Mouse (Mus musculus) macrophage (primary cell): Measurements from ENCODE around the gene Gimd1. TPM values are rescaled to one million over a fixed set of nuclear protein-coding genes. Genes with fewer than 3 reads are reported as not detected.

Source experiments
- H3K27ac ChIP-seq: fragments of 350-480 bp; formaldehyde crosslinking; 2 replicates; pipeline ENCODE4 v1.9.0; 2021
- H3K36me3 ChIP-seq: fragments of 350-480 bp; formaldehyde crosslinking; 2 replicates; pipeline ENCODE4 v1.9.0; 2021; ENCODE audit errors: inconsistent target
- H3K4me3 ChIP-seq: fragments of 350-480 bp; formaldehyde crosslinking; 2 replicates; pipeline ENCODE4 v1.9.0; 2021; ENCODE audit errors: inconsistent target
- H3K79me2 ChIP-seq: fragments of 350-480 bp; formaldehyde crosslinking; 2 replicates; pipeline ENCODE4 v1.9.0; 2021; ENCODE audit errors: inconsistent target
- WGBS: methylation state at CpG from one replicate; pipeline ENCODE4 v1.1.7; 2026; ENCODE audit warnings: inconsistent platforms; ENCODE audit not compliant: missing documents; 5-methylcytosine and 5-hydroxymethylcytosine counted together
- polyA plus RNA-seq: library from polyadenylated mRNA; stranded (reverse); fragments of 250-400 nt; gene quantifications from 3 replicates; pipeline ENCODE4 v1.2.4, GENCODE M21; 2018; ENCODE audit warnings: inconsistent platforms
- total RNA-seq, 78 experiments: library from RNA; depleted of rRNA; stranded (reverse); fragments of 250-400 nt; gene quantifications; 1 replicate in 9 of 78; 2 replicates in 24 of 78; 3 replicates in 43 of 78; 4 replicates in 2 of 78; pipeline ENCODE4 v1.2.4; 2018; ENCODE audit warnings: inconsistent platforms in 56 of 78

Gene Gimd1
- total RNA-seq (2018; cell fraction: chromatin; rRNA removed): not detected
- not detected for total RNA-seq (2018; cell fraction: cytosol; rRNA removed)
- total RNA-seq (2018; cell fraction: nucleus; rRNA removed): not detected
- polyA plus RNA-seq: not detected in 3 replicates

- Histone ChIP-seq H3K27ac (no peak within 1 kb of the TSS), H3K36me3 (no peaks in the 10 kb centered on the region), H3K79me2 (no peaks in the 10 kb centered on the region), H3K4me3 (no peak within 1 kb of the TSS)
- 89% methylated on average over 11 of the region's 11 CpGs for WGBS
These were observed at the start of gene Gimd1 for GRCm38 (mm10) chr3:132629601-132630239. TSS of gene Gimd1 (plus strand) at chr3:132629820.

- H3K36me3 ChIP-seq: no peaks in the 10 kb centered on the region
- H3K79me2 ChIP-seq: no peaks in the 10 kb centered on the region
- no peak overlapping the region for H3K4me3 ChIP-seq
- 76% methylated on average over 2 of the region's 3 CpGs for WGBS
- H3K27ac ChIP-seq: no peak overlapping the region
These were observed 48.4 kb upstream of the Gimd1 start for GRCm38 (mm10) chr3:132581198-132581597.

GRCm38 (mm10) chr3:132582339-132582738, 47.3 kb upstream of the Gimd1 start:
- Histone ChIP-seq H3K27ac (no peak overlapping the region), H3K79me2 (no peaks in the 10 kb centered on the region), H3K36me3 (no peaks in the 10 kb centered on the region), H3K4me3 (no peak overlapping the region)
- 58% methylated on average over 4 of the region's 4 CpGs for WGBS

- Histone ChIP-seq H3K79me2 (no peaks in the 10 kb centered on the region), H3K4me3 (no peak overlapping the region), H3K36me3 (no peaks in the 10 kb centered on the region), H3K27ac (no peak overlapping the region)
- 80% methylated on average over 8 of the region's 8 CpGs for WGBS
These were observed 44.3 kb upstream of the Gimd1 start for GRCm38 (mm10) chr3:132585122-132585972.

- WGBS: 92% methylated on average over 1 of the region's 1 CpGs
- no peaks in the 10 kb centered on the region for H3K79me2 ChIP-seq
- no peak overlapping the region for H3K27ac ChIP-seq
These were observed 41.5 kb upstream of the Gimd1 start for GRCm38 (mm10) chr3:132588146-132588545.

GRCm38 (mm10) chr3:132590010-132590409, 39.6 kb upstream of the Gimd1 start:
- no peaks in the 10 kb centered on the region for H3K79me2 ChIP-seq
- H3K36me3 ChIP-seq: no peaks in the 10 kb centered on the region
- WGBS: 81% methylated on average over 3 of the region's 3 CpGs
- no peak overlapping the region for H3K27ac ChIP-seq
- H3K4me3 ChIP-seq: no peak overlapping the region

More at GRCm38 (mm10) chr3:132588146-132588545, 41.5 kb upstream of the Gimd1 start:
- no peaks in the 10 kb centered on the region for H3K36me3 ChIP-seq
- no peak overlapping the region for H3K4me3 ChIP-seq

GRCm38 (mm10) chr3:132590604-132591003, 39.0 kb upstream of the Gimd1 start:
- WGBS: 100% methylated on average over 1 of the region's 1 CpGs
- no peaks in the 10 kb centered on the region for H3K36me3 ChIP-seq

GRCm38 (mm10) chr3:132628741-132629140, 879 bp upstream of the Gimd1 start:
- 70% methylated on average over 8 of the region's 8 CpGs for WGBS
- Histone ChIP-seq H3K27ac (no peak overlapping the region), H3K36me3 (no peaks in the 10 kb centered on the region), H3K79me2 (no peaks in the 10 kb centered on the region), H3K4me3 (no peak overlapping the region)

More at GRCm38 (mm10) chr3:132590604-132591003, 39.0 kb upstream of the Gimd1 start:
- Histone ChIP-seq H3K27ac (no peak overlapping the region), H3K79me2 (no peaks in the 10 kb centered on the region), H3K4me3 (no peak overlapping the region)

- Histone ChIP-seq H3K79me2 (no peaks in the 10 kb centered on the region), H3K36me3 (no peaks in the 10 kb centered on the region), H3K27ac (no peak overlapping the region), H3K4me3 (no peak overlapping the region)
- 56% methylated on average over 2 of the region's 2 CpGs for WGBS
These were observed 3.6 kb downstream of the Gimd1 start for GRCm38 (mm10) chr3:132633261-132633660.

- Histone ChIP-seq H3K27ac (no peak overlapping the region), H3K36me3 (no peaks in the 10 kb centered on the region), H3K79me2 (no peaks in the 10 kb centered on the region), H3K4me3 (no peak overlapping the region)
- WGBS: 85% methylated on average over 3 of the region's 3 CpGs
These were observed 7.5 kb downstream of the Gimd1 start for GRCm38 (mm10) chr3:132637080-132637479.

- Histone ChIP-seq H3K36me3 (no peaks in the 10 kb centered on the region), H3K4me3 (no peak overlapping the region)
- 89% methylated on average over 4 of the region's 4 CpGs for WGBS
These were observed 14.5 kb downstream of the Gimd1 start for GRCm38 (mm10) chr3:132644071-132644470.

GRCm38 (mm10) chr3:132646814-132647213, 17.2 kb downstream of the Gimd1 start:
- WGBS: 50% methylated on average over 1 of the region's 1 CpGs
- H3K4me3 ChIP-seq: no peak overlapping the region
- no peaks in the 10 kb centered on the region for H3K79me2 ChIP-seq
- no peak overlapping the region for H3K27ac ChIP-seq
- no peaks in the 10 kb centered on the region for H3K36me3 ChIP-seq

More at GRCm38 (mm10) chr3:132644071-132644470, 14.5 kb downstream of the Gimd1 start:
- no peaks in the 10 kb centered on the region for H3K79me2 ChIP-seq
- no peak overlapping the region for H3K27ac ChIP-seq

GRCm38 (mm10) chr3:132649368-132649767, 19.7 kb downstream of the Gimd1 start:
- 93% methylated on average over 7 of the region's 7 CpGs for WGBS
- H3K36me3 ChIP-seq: no peaks in the 10 kb centered on the region
- H3K27ac ChIP-seq: no peak overlapping the region
- H3K79me2 ChIP-seq: no peaks in the 10 kb centered on the region
- no peak overlapping the region for H3K4me3 ChIP-seq

GRCm38 (mm10) chr3:132650191-132650590, 20.6 kb downstream of the Gimd1 start:
- WGBS: 90% methylated on average over 5 of the region's 5 CpGs
- Histone ChIP-seq H3K27ac (no peak overlapping the region), H3K4me3 (no peak overlapping the region), H3K36me3 (no peaks in the 10 kb centered on the region), H3K79me2 (no peaks in the 10 kb centered on the region)

- no peaks in the 10 kb centered on the region for H3K79me2 ChIP-seq
- no peak overlapping the region for H3K4me3 ChIP-seq
- WGBS: 90% methylated on average over 3 of the region's 3 CpGs
- no peaks in the 10 kb centered on the region for H3K36me3 ChIP-seq
- no peak overlapping the region for H3K27ac ChIP-seq
These were observed 22.2 kb downstream of the Gimd1 start for GRCm38 (mm10) chr3:132651776-132652175.
